Mouse (Mus musculus) stomach, embryonic 14.5 days (tissue): ENCODE measurements around the gene 2810408A11Rik. TPM values are rescaled to one million over a fixed set of nuclear protein-coding genes. Genes with fewer than 3 reads are reported as not detected.

ENCODE experiments used
- ATAC-seq: fragments of 200-750 bp; cut with Nextera tagmentation; 2 replicates; pipeline ENCODE4 v1.8.0; 2017; ENCODE audit warnings: low read depth, moderate TSS enrichment; ENCODE audit not compliant: insufficient number of reproducible peaks, insufficient read depth, low FRiP score
- H3K27ac ChIP-seq: fragments of 300-500 bp; sonication (generic); 2 replicates; pipeline ENCODE4 v1.5.1; 2014; ENCODE audit warnings: mild to moderate bottlenecking, low read length, moderate library complexity, mixed read lengths
- H3K27me3 ChIP-seq: fragments of 300-500 bp; sonication (generic); 2 replicates; pipeline ENCODE4 v1.6.1; 2014; ENCODE audit warnings: low read length, control low read depth, mixed read lengths; ENCODE audit not compliant: control insufficient read depth, insufficient read depth
- H3K36me3 ChIP-seq: fragments of 300-500 bp; sonication (generic); 2 replicates; pipeline ENCODE4 v1.6.1; 2014; ENCODE audit warnings: mild to moderate bottlenecking, control low read depth, low read length, moderate library complexity, mixed read lengths; ENCODE audit not compliant: control insufficient read depth, insufficient read depth
- H3K4me1 ChIP-seq: fragments of 300-500 bp; sonication (generic); 2 replicates; pipeline ENCODE4 v1.6.1; 2014; ENCODE audit warnings: low read length, control low read depth, mixed read lengths; ENCODE audit not compliant: control insufficient read depth, insufficient read depth
- H3K4me2 ChIP-seq: fragments of 300-500 bp; sonication (generic); replicated peaks from 2 replicates; pipeline ENCODE4 v1.6.1; 2014; ENCODE audit warnings: low read depth, low read length, control low read depth
- H3K4me3 ChIP-seq: fragments of 300-500 bp; sonication (generic); 2 replicates; pipeline ENCODE4 v1.5.1; 2014; ENCODE audit warnings: low read depth, low read length, control low read depth
- H3K9ac ChIP-seq: fragments of 300-500 bp; sonication (generic); replicated peaks from 2 replicates; pipeline ENCODE4 v1.6.1; 2014; ENCODE audit warnings: low read depth, mild to moderate bottlenecking, control low read depth, low read length, moderate library complexity, mixed read lengths
- H3K9me3 ChIP-seq: fragments of 300-500 bp; sonication (generic); 2 replicates; pipeline ENCODE4 v1.6.1; 2016; ENCODE audit warnings: low read depth, low read length, control low read depth; ENCODE audit not compliant: control insufficient read depth
- WGBS: fragments of 180-500 bp; shearing (Covaris S2); extraction: QIAGEN DNeasy Blood & Tissue Kit; methylation state at CpG from one replicate; pipeline ENCODE4 v1.1.7; 2014; 5-methylcytosine and 5-hydroxymethylcytosine counted together
- polyA plus RNA-seq: library from polyadenylated mRNA; unstranded; fragments of >200 nt; fragmentation: Nextera tagmentation; extraction: Ambion mirVana; gene quantifications from 2 replicates; pipeline ENCODE4 v1.2.1, GENCODE M21; 2014

The 2810408A11Rik gene
- polyA plus RNA-seq, 1 experiment from 2014 or later: 8.5 TPM

GRCm38 (mm10) chr11:69883527-69884151 is 17.1 kb downstream of the 2810408A11Rik start:
- no peaks in the 10 kb centered on the region for H3K27me3 ChIP-seq
- H3K9me3 ChIP-seq: no peaks in the 10 kb centered on the region
- 79% methylated on average over 8 of the region's 8 CpGs for WGBS
- H3K4me2 ChIP-seq: no peak overlapping the region
- H3K36me3 ChIP-seq: no peaks in the 10 kb centered on the region
- ATAC-seq: no peak
- no peak overlapping the region for H3K27ac ChIP-seq
- H3K9ac ChIP-seq: no peak overlapping the region
- peaks cover 16% of the 10 kb centered on the region for H3K4me1 ChIP-seq
- no peak overlapping the region for H3K4me3 ChIP-seq

- 58% methylated on average over 4 of the region's 4 CpGs for WGBS
- H3K9ac ChIP-seq: no peak overlapping the region
- no peak for ATAC-seq
These were observed 17.7 kb downstream of the 2810408A11Rik start for GRCm38 (mm10) chr11:69883066-69883465.

GRCm38 (mm10) chr11:69881787-69882670 is 18.8 kb downstream of the 2810408A11Rik start:
- peak overlapping the region; percentile 89 for H3K27ac ChIP-seq
- WGBS: 56% methylated on average over 21 of the region's 21 CpGs
- H3K4me2 ChIP-seq: peak overlapping the region; percentile 71
- no peaks in the 10 kb centered on the region for H3K36me3 ChIP-seq
- peak overlapping the region; percentile 37 for H3K4me3 ChIP-seq
- no peak for ATAC-seq
- peaks cover 16% of the 10 kb centered on the region for H3K4me1 ChIP-seq
- peak overlapping the region; percentile 49; the same call in 1 of the 2 replicates for H3K9ac ChIP-seq
- H3K27me3 ChIP-seq: no peaks in the 10 kb centered on the region
- H3K9me3 ChIP-seq: no peaks in the 10 kb centered on the region

More at GRCm38 (mm10) chr11:69883066-69883465, 17.7 kb downstream of the 2810408A11Rik start:
- peaks cover 16% of the 10 kb centered on the region for H3K4me1 ChIP-seq
- H3K4me2 ChIP-seq: no peak overlapping the region
- H3K36me3 ChIP-seq: no peaks in the 10 kb centered on the region
- no peaks in the 10 kb centered on the region for H3K9me3 ChIP-seq
- H3K27ac ChIP-seq: no peak overlapping the region
- H3K27me3 ChIP-seq: no peaks in the 10 kb centered on the region
- no peak overlapping the region for H3K4me3 ChIP-seq

GRCm38 (mm10) chr11:69880853-69881603 is 19.8 kb downstream of the 2810408A11Rik start, which contains the start of gene Kctd11:
TSS of gene Kctd11 (minus strand) at chr11:69881406.
- no peaks in the 10 kb centered on the region for H3K36me3 ChIP-seq
- no peaks in the 10 kb centered on the region for H3K9me3 ChIP-seq
- peak; percentile 87 for ATAC-seq
- peaks cover 17% of the 10 kb centered on the region for H3K4me1 ChIP-seq
- peak within 1 kb of the TSS; percentile 37 for H3K4me3 ChIP-seq
- peak within 1 kb of the TSS; percentile 49 for H3K9ac ChIP-seq
- H3K27ac ChIP-seq: peak within 1 kb of the TSS; percentile 89
- H3K27me3 ChIP-seq: no peaks in the 10 kb centered on the region
- WGBS: under 1% methylated on average over 46 of the region's 46 CpGs
- peak within 1 kb of the TSS; percentile 71 for H3K4me2 ChIP-seq

- Histone ChIP-seq H3K4me2 (peak overlapping the region; percentile 71), H3K36me3 (no peaks in the 10 kb centered on the region), H3K27me3 (no peaks in the 10 kb centered on the region), H3K27ac (peak overlapping the region; percentile 89), H3K4me3 (peak overlapping the region; percentile 37), H3K4me1 (peaks cover 22% of the 10 kb centered on the region), H3K9ac (peak overlapping the region; percentile 25; the same call in 1 of the 2 replicates), H3K9me3 (no peaks in the 10 kb centered on the region)
- WGBS: under 1% methylated on average over 18 of the region's 18 CpGs
- peak; percentile 43; the same call in 1 of the 2 replicates for ATAC-seq
These were observed 20.3 kb downstream of the 2810408A11Rik start for GRCm38 (mm10) chr11:69880506-69880852.

- no peak for ATAC-seq
- no peak overlapping the region for H3K27ac ChIP-seq
- WGBS: 46% methylated on average over 15 of the region's 15 CpGs
- no peaks in the 10 kb centered on the region for H3K27me3 ChIP-seq
- peak overlapping the region; percentile 37 for H3K4me3 ChIP-seq
- no peaks in the 10 kb centered on the region for H3K9me3 ChIP-seq
- peak overlapping the region; percentile 71 for H3K4me2 ChIP-seq
- H3K36me3 ChIP-seq: no peaks in the 10 kb centered on the region
- peak overlapping the region; percentile 25; the same call in 1 of the 2 replicates for H3K9ac ChIP-seq
- H3K4me1 ChIP-seq: peaks cover 23% of the 10 kb centered on the region
These were observed 21.1 kb downstream of the 2810408A11Rik start for GRCm38 (mm10) chr11:69879711-69880110.

GRCm38 (mm10) chr11:69878952-69879351 is 21.8 kb downstream of the 2810408A11Rik start:
- Histone ChIP-seq H3K4me1 (peaks cover 23% of the 10 kb centered on the region), H3K9me3 (no peaks in the 10 kb centered on the region), H3K9ac (no peak overlapping the region), H3K36me3 (no peaks in the 10 kb centered on the region), H3K4me2 (peak overlapping the region; percentile 71), H3K4me3 (peak overlapping the region; percentile 37), H3K27me3 (no peaks in the 10 kb centered on the region), H3K27ac (0 out of 2 replicates have a peak overlapping the region, but pooled peaks have one; percentile 7)
- 83% methylated on average over 6 of the region's 6 CpGs for WGBS
- ATAC-seq: no peak

- Histone ChIP-seq H3K9ac (no peak overlapping the region), H3K4me3 (no peak overlapping the region), H3K27ac (0 out of 2 replicates have a peak overlapping the region, but pooled peaks have one; percentile 7), H3K27me3 (no peaks in the 10 kb centered on the region), H3K9me3 (no peaks in the 10 kb centered on the region), H3K36me3 (no peaks in the 10 kb centered on the region), H3K4me1 (peaks cover 23% of the 10 kb centered on the region), H3K4me2 (no peak overlapping the region)
- 78% methylated on average over 3 of the region's 3 CpGs for WGBS
- ATAC-seq: no peak
These were observed 22.4 kb downstream of the 2810408A11Rik start for GRCm38 (mm10) chr11:69878399-69878798.
